Mouse (Mus musculus): Measurements from ENCODE around the gene Inpp5b. TPM values are rescaled to one million over a fixed set of nuclear protein-coding genes. Genes with fewer than 3 reads are reported as not detected.
A peak's percentile ranks its signal among the peaks of the same experiment; 100 is the strongest.

Inpp5b gene
- 16.3 and 16.8 TPM in 2 replicates for polyA plus RNA-seq (2015; fragmentation: Nextera tagmentation; extraction: Ambion mirVana)

GRCm38 (mm10) chr4:124741376-124742343 lies at the start of gene Inpp5b:
Gene Inpp5b (plus strand): TSS chr4:124741850.
- H3K4me2 ChIP-seq (ENCODE audit: low read depth, low read length) = peak within 1 kb of the TSS; percentile 79
- H3K9me3 ChIP-seq (replicated peaks; ENCODE audit: control insufficient read depth, low read length) = no peaks in the 10 kb centered on the region
- H3K27me3 ChIP-seq (ENCODE audit: control insufficient read depth, insufficient read depth, low read length) = no peaks in the 10 kb centered on the region
- ATAC-seq (replicated peaks; ENCODE audit: extremely low read depth, insufficient read depth, low FRiP score) = peak; percentile 91
- WGBS = 14% methylated on average over 25 of the region's 25 CpGs
- H3K36me3 ChIP-seq (ENCODE audit: control insufficient read depth, insufficient read depth) = no peaks in the 10 kb centered on the region
- peak within 1 kb of the TSS; percentile 75 for H3K9ac ChIP-seq (ENCODE audit: low read length)
- peaks cover 7% of the 10 kb centered on the region; the same call in 1 of the 2 replicates for H3K4me1 ChIP-seq (ENCODE audit: control insufficient read depth, insufficient read depth, low read length)
- peak within 1 kb of the TSS; percentile 28; the same call in 1 of the 2 replicates for H3K27ac ChIP-seq (ENCODE audit: low read length)
- peak within 1 kb of the TSS; percentile 56 for H3K4me3 ChIP-seq (ENCODE audit: low read length)

- Histone ChIP-seq H3K4me3 (ENCODE audit: low read length) (peak overlapping the region; percentile 87), H3K4me1 (ENCODE audit: control insufficient read depth, insufficient read depth, low read length) (peaks cover 17% of the 10 kb centered on the region), H3K27me3 (ENCODE audit: control insufficient read depth, insufficient read depth, low read length) (no peaks in the 10 kb centered on the region; the same call in none of the 2 replicates), H3K4me2 (ENCODE audit: low read depth, low read length) (peak overlapping the region; percentile 88), H3K36me3 (ENCODE audit: control insufficient read depth, insufficient read depth) (no peaks in the 10 kb centered on the region), H3K27ac (ENCODE audit: low read length) (no peak overlapping the region), H3K9me3 (replicated peaks; ENCODE audit: control insufficient read depth, low read length) (no peaks in the 10 kb centered on the region), H3K9ac (ENCODE audit: low read length) (peak overlapping the region; percentile 85)
- 50% methylated on average over 3 of the region's 3 CpGs for WGBS
- ATAC-seq (replicated peaks; ENCODE audit: extremely low read depth, insufficient read depth, low FRiP score) = no peak
Observed at GRCm38 (mm10) chr4:124692416-124692861, 49.2 kb upstream of the Inpp5b start.

- Histone ChIP-seq H3K9me3 (replicated peaks; ENCODE audit: control insufficient read depth, low read length) (no peaks in the 10 kb centered on the region), H3K27me3 (ENCODE audit: control insufficient read depth, insufficient read depth, low read length) (no peaks in the 10 kb centered on the region; the same call in none of the 2 replicates), H3K27ac (ENCODE audit: low read length) (peak within 1 kb of the TSS; percentile 70), H3K4me3 (ENCODE audit: low read length) (peak within 1 kb of the TSS; percentile 87), H3K36me3 (ENCODE audit: control insufficient read depth, insufficient read depth) (no peaks in the 10 kb centered on the region), H3K4me2 (ENCODE audit: low read depth, low read length) (peak within 1 kb of the TSS; percentile 88), H3K9ac (ENCODE audit: low read length) (peak within 1 kb of the TSS; percentile 85), H3K4me1 (ENCODE audit: control insufficient read depth, insufficient read depth, low read length) (peaks cover 17% of the 10 kb centered on the region)
- under 1% methylated on average over 43 of the region's 43 CpGs for WGBS
- ATAC-seq (replicated peaks; ENCODE audit: extremely low read depth, insufficient read depth, low FRiP score) = peak; percentile 94
Observed at GRCm38 (mm10) chr4:124693135-124693894, 48.3 kb upstream of the Inpp5b start, which contains the start of gene Utp11. Gene Utp11 (minus strand): TSS chr4:124693600.

GRCm38 (mm10) chr4:124694572-124694971 lies 47.1 kb upstream of the Inpp5b start:
- no peaks in the 10 kb centered on the region for H3K36me3 ChIP-seq (ENCODE audit: control insufficient read depth, insufficient read depth)
- H3K4me3 ChIP-seq (ENCODE audit: low read length) = no peak overlapping the region
- H3K27ac ChIP-seq (ENCODE audit: low read length) = no peak overlapping the region
- H3K27me3 ChIP-seq (ENCODE audit: control insufficient read depth, insufficient read depth, low read length) = no peaks in the 10 kb centered on the region; the same call in none of the 2 replicates
- H3K9ac ChIP-seq (ENCODE audit: low read length) = no peak overlapping the region
- H3K9me3 ChIP-seq (replicated peaks; ENCODE audit: control insufficient read depth, low read length) = no peaks in the 10 kb centered on the region
- WGBS = 69% methylated on average over 2 of the region's 2 CpGs
- ATAC-seq (replicated peaks; ENCODE audit: extremely low read depth, insufficient read depth, low FRiP score) = no peak
- no peak overlapping the region for H3K4me2 ChIP-seq (ENCODE audit: low read depth, low read length)
- H3K4me1 ChIP-seq (ENCODE audit: control insufficient read depth, insufficient read depth, low read length) = peaks cover 19% of the 10 kb centered on the region

- Histone ChIP-seq H3K9me3 (replicated peaks; ENCODE audit: control insufficient read depth, low read length) (no peaks in the 10 kb centered on the region), H3K4me3 (ENCODE audit: low read length) (0 out of 2 replicates have a peak overlapping the region, but pooled peaks have one; percentile 3), H3K27ac (ENCODE audit: low read length) (no peak overlapping the region), H3K4me1 (ENCODE audit: control insufficient read depth, insufficient read depth, low read length) (peaks cover 26% of the 10 kb centered on the region), H3K36me3 (ENCODE audit: control insufficient read depth, insufficient read depth) (no peaks in the 10 kb centered on the region), H3K9ac (ENCODE audit: low read length) (no peak overlapping the region), H3K4me2 (ENCODE audit: low read depth, low read length) (peak overlapping the region; percentile 24), H3K27me3 (ENCODE audit: control insufficient read depth, insufficient read depth, low read length) (no peaks in the 10 kb centered on the region; the same call in none of the 2 replicates)
- whole genome bisulfite sequencing = 13% methylated on average over 18 of the region's 18 CpGs
- no peak for ATAC-seq (replicated peaks; ENCODE audit: extremely low read depth, insufficient read depth, low FRiP score)
Observed at GRCm38 (mm10) chr4:124695786-124696516, 45.7 kb upstream of the Inpp5b start.

GRCm38 (mm10) chr4:124699791-124700190 lies 41.9 kb upstream of the Inpp5b start:
- Histone ChIP-seq H3K4me1 (ENCODE audit: control insufficient read depth, insufficient read depth, low read length) (peaks cover 41% of the 10 kb centered on the region), H3K4me2 (ENCODE audit: low read depth, low read length) (peak overlapping the region; percentile 89), H3K9ac (ENCODE audit: low read length) (peak overlapping the region; percentile 93), H3K4me3 (ENCODE audit: low read length) (peak overlapping the region; percentile 92), H3K27me3 (ENCODE audit: control insufficient read depth, insufficient read depth, low read length) (no peaks in the 10 kb centered on the region; the same call in none of the 2 replicates), H3K9me3 (replicated peaks; ENCODE audit: control insufficient read depth, low read length) (no peaks in the 10 kb centered on the region), H3K27ac (ENCODE audit: low read length) (peak overlapping the region; percentile 87), H3K36me3 (ENCODE audit: control insufficient read depth, insufficient read depth) (no peaks in the 10 kb centered on the region)
- WGBS = 22% methylated on average over 6 of the region's 6 CpGs
- no peak for ATAC-seq (replicated peaks; ENCODE audit: extremely low read depth, insufficient read depth, low FRiP score)

GRCm38 (mm10) chr4:124700248-124700971 lies 41.2 kb upstream of the Inpp5b start, which contains the start of gene Fhl3:
Gene Fhl3 (plus strand): TSS chr4:124700701.
- no peaks in the 10 kb centered on the region for H3K36me3 ChIP-seq (ENCODE audit: control insufficient read depth, insufficient read depth)
- no peaks in the 10 kb centered on the region for H3K9me3 ChIP-seq (replicated peaks; ENCODE audit: control insufficient read depth, low read length)
- H3K4me2 ChIP-seq (ENCODE audit: low read depth, low read length) = peak within 1 kb of the TSS; percentile 89
- WGBS = under 1% methylated on average over 50 of the region's 59 CpGs
- peak within 1 kb of the TSS; percentile 92 for H3K4me3 ChIP-seq (ENCODE audit: low read length)
- H3K4me1 ChIP-seq (ENCODE audit: control insufficient read depth, insufficient read depth, low read length) = peaks cover 42% of the 10 kb centered on the region
- H3K9ac ChIP-seq (ENCODE audit: low read length) = peak within 1 kb of the TSS; percentile 93
- H3K27ac ChIP-seq (ENCODE audit: low read length) = peak within 1 kb of the TSS; percentile 87
- peak; percentile 61; the same call in 1 of the 2 replicates for ATAC-seq (replicated peaks; ENCODE audit: extremely low read depth, insufficient read depth, low FRiP score)
- no peaks in the 10 kb centered on the region; the same call in none of the 2 replicates for H3K27me3 ChIP-seq (ENCODE audit: control insufficient read depth, insufficient read depth, low read length)
